Mouse (Mus musculus): ENCODE data around the gene Slc22a21. TPM values are rescaled to one million over a fixed set of nuclear protein-coding genes. Genes with fewer than 3 reads are reported as not detected.

Slc22a21 gene
- 0.66 TPM for polyA plus RNA-seq (2017; shearing (Covaris generic))

DNA sequence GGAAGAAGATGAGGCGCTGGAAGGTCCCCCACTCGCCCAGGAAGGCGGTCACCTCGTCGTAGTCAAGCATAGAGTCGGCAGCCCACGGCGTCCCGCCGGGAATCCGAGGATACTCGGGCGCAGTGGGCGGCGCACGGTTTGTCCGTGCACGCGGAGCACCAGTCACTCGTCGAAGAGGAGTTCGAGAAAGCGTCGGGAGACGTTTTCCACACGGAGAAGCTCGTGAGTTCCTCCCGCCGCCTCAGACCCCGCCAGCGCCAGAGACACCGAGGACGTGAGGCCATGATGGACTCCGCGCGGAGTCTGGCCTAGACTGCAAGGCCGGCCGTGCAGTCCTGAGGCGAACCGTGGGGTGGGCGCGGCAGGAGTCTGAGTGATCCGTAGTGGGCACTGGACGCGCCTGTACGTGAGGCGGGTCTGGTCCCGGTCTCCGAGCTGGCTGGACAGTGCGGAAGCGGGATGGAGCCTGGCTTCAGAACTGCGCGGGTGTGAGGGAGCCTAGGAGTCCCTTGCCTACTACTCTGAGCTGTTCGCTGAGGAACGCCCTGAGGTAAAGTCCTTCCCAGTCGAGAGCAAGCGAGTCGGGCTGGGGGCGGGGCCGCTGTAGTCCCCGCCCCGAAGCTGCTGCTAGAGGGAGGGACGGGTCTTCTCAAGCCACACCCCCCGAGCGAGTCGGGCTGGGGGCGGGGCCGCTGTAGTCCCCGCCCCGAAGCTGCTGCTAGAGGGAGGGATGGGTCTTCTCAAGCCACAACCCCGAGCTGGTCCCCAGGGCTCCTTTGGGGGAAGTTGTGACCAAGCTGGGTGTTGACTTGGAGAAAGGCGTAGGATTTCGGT is at the start of gene Slc22a21:
Gene Slc22a21, minus strand, starts transcription at position 545 of the 834 bp plus-strand sequence.

DNA sequence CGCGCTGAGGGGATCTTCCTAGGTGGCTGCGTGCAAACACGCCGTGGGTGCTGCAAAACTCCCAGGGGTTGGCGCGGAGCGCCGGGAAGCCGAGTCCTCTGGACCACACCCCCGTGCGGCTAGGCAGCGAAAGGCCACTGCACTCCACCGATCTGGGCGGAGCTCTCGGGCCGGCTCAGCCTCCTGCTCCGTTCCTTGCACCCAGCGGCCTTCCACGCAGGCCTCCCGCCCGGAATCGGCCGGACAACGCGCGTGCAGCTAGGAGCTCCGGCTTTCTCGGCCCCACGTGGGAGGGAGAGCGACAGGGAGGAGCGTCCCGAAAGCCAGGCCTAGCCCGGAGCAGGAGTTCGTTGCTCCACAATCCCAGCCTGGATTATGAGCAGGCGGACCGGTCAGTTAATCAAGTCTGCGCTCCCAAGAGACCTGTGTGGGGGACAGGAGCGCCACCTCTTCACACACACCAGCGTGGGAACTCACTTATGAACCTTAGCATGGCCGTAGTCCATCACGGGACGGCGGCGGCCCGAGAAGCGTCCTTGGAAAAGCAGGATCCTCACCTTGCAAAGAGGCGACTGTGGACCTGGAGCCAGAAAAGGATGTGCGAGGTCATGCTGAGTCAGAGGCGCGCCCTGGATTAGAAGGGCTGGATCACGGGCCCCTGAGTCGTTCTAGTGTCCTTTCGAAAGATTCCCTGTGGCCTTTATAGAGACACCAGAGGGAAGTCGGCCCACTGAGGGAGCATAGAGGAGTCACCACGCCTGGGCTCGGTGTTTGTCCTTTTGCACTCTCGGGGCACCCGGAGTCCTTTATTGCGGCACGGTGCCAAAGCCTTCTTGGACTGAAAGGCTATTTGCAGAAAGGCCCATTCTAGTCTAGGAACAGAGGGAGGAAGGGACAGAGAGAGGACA is 48.2 kb upstream of the Slc22a21 start, which contains the start of gene Slc22a4:
Gene Slc22a4, minus strand, starts transcription at position 47 of the 908 bp plus-strand sequence.

Other genes starting within 250 kb of the Slc22a21 start
- gene Irf1, start 210.3 kb downstream of the Slc22a21 start, polyA plus RNA-seq (2017; shearing (Covaris generic)): 289 TPM
- gene Gm17334, start 207.1 kb downstream of the Slc22a21 start, polyA plus RNA-seq (2017; shearing (Covaris generic)): 1.8 TPM
- 15.8 TPM for gene Gm12216, start 121.1 kb downstream of the Slc22a21 start, polyA plus RNA-seq (2017; shearing (Covaris generic))
- gene Slc22a5, start 88.7 kb downstream of the Slc22a21 start, polyA plus RNA-seq (2017; shearing (Covaris generic)): 18.0 TPM
- 0.85 TPM for gene Slc22a4, start 47.8 kb upstream of the Slc22a21 start, polyA plus RNA-seq (2017; shearing (Covaris generic))
- gene Pdlim4, start 88.7 kb upstream of the Slc22a21 start, polyA plus RNA-seq (2017; shearing (Covaris generic)): 4.3 TPM
- 0.75 TPM for gene P4ha2, start 119.8 kb upstream of the Slc22a21 start, polyA plus RNA-seq (2017; shearing (Covaris generic))